Mouse (Mus musculus) frontal cortex, adult (tissue): ENCODE data around the gene Npy1r.
A peak's percentile ranks its signal among the peaks of the same experiment; 100 is the strongest.

Source experiments
- ATAC-seq: cut with Nextera tagmentation; 2 replicates; pipeline ENCODE4 v1.9.2; 2017; ENCODE audit warnings: mild to moderate bottlenecking, moderate library complexity, mixed read lengths; ENCODE audit not compliant: low TSS enrichment

The Npy1r gene

GRCm38 (mm10) chr8:66696970-66697843, at the start of gene Npy1r:
TSS of gene Npy1r (plus strand) at chr8:66697192.
- ATAC-seq: peak; percentile 80

GRCm38 (mm10) chr8:66681261-66681660, 15.7 kb upstream of the Npy1r start:
- ATAC-seq: no peak

GRCm38 (mm10) chr8:66687511-66688329, 9.3 kb upstream of the Npy1r start, which contains the start of gene Npy5r:
TSS of gene Npy5r (minus strand) at chr8:66688128.
- ATAC-seq: peak; percentile 88

- ATAC-seq: peak; percentile 47; the same call in 1 of the 2 replicates
These were observed 8.6 kb upstream of the Npy1r start for GRCm38 (mm10) chr8:66688395-66688794.

- ATAC-seq: no peak
These were observed 8.2 kb upstream of the Npy1r start for GRCm38 (mm10) chr8:66688799-66689198.

- no peak for ATAC-seq
These were observed 6.6 kb upstream of the Npy1r start for GRCm38 (mm10) chr8:66690402-66690801.

- ATAC-seq: 0 out of 2 replicates have a peak, but pooled peaks have one; percentile 9
These were observed 1.0 kb downstream of the Npy1r start for GRCm38 (mm10) chr8:66698011-66698410.

- ATAC-seq: peak; percentile 22; the same call in 1 of the 2 replicates
These were observed 1.8 kb downstream of the Npy1r start for GRCm38 (mm10) chr8:66698782-66699181.

GRCm38 (mm10) chr8:66714324-66714975, 17.5 kb downstream of the Npy1r start:
- peak; percentile 83 for ATAC-seq

GRCm38 (mm10) chr8:66722835-66723234, 25.8 kb downstream of the Npy1r start:
- peak; percentile 96 for ATAC-seq

- no peak for ATAC-seq
These were observed 32.5 kb downstream of the Npy1r start for GRCm38 (mm10) chr8:66729446-66729845.

- ATAC-seq: no peak
These were observed 35.0 kb downstream of the Npy1r start for GRCm38 (mm10) chr8:66731957-66732356.

- no peak for ATAC-seq
These were observed 45.4 kb downstream of the Npy1r start for GRCm38 (mm10) chr8:66742359-66742758.

GRCm38 (mm10) chr8:66745612-66746011, 48.6 kb downstream of the Npy1r start:
- peak; percentile 94 for ATAC-seq

- no peak for ATAC-seq
These were observed 54.6 kb downstream of the Npy1r start for GRCm38 (mm10) chr8:66751621-66752020.

GRCm38 (mm10) chr8:66756161-66756560, 59.2 kb downstream of the Npy1r start:
- ATAC-seq: peak; percentile 75
